Mouse (Mus musculus) megakaryocyte-erythroid progenitor cell, adult 5-6 weeks (primary cell): Measurements from ENCODE around the gene Snapc2. TPM values are rescaled to one million over a fixed set of nuclear protein-coding genes. Genes with fewer than 3 reads are reported as not detected.

ENCODE experiments used
- ATAC-seq: replicated peaks from 2 replicates; pipeline ENCODE4 v1.8.0; 2016; ENCODE audit warnings: mild to moderate bottlenecking, inconsistent platforms; ENCODE audit not compliant: severe bottlenecking, poor library complexity, low FRiP score, low TSS enrichment
- total RNA-seq, 2 experiments: library from RNA; stranded (forward) in 1 of 2; stranded (reverse) in 1 of 2; fragments of 200-1000, 215-1000 nt in 1 of 2; fragments of >200 nt in 1 of 2; fragmentation: Nextera tagmentation in 1 of 2; gene quantifications; 2 replicates each; pipeline ENCODE4 v1.2.3; 2014 to 2017

The Snapc2 gene
- total RNA-seq (2014; fragmentation: Nextera tagmentation) (15.4 and 23.7 TPM in 2 replicates), total RNA-seq (2017) (14.0 and 19.6 TPM in 2 replicates)

DNA sequence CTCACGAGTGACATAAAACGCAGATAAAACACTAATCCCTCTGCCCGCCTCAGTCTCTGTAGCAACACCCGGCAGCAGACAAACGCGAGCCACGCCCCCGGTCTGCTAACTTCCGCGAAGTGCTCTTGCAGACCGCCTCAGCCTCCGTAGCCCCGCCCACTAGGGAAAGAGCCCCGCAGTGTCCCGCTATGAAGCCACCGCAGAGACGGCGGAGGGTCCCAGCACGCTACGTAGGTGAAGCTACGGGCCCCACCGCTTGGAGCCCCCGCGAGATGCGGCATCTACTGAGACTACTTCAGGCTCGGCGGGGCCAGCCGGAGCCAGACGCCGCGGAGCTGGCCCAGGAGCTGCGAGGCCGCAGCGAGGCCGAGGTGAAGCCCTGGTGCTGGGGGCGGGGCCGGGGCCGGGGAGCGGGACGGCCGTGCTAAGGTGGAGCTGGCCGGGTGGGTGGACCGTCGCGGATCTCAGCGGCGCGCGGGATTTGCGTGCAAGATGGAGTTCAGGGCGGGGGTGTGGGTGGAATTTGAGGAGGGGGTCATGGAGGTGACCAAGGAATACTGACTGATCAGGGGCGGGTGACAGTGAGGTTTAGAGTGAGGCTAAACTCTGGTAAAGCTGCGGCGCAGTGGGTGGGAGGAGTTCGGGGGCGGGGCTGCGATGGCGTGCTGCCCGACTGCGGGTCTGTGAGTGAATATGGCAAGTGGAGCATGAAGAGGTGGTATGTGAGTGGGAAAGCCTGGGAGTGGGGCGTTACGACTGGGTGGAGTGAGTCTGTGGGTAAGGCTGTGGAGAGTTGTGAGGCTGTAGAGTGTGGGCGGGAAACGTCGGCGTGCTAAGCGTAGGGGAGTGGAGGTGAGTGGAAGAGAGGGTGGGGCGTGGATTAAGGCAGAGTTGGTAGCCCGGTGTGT lies at the start of gene Snapc2:
Gene Snapc2, plus strand, starts transcription at position 147 of the 908 bp plus-strand sequence.
- ATAC-seq, result peak; percentile 81

DNA sequence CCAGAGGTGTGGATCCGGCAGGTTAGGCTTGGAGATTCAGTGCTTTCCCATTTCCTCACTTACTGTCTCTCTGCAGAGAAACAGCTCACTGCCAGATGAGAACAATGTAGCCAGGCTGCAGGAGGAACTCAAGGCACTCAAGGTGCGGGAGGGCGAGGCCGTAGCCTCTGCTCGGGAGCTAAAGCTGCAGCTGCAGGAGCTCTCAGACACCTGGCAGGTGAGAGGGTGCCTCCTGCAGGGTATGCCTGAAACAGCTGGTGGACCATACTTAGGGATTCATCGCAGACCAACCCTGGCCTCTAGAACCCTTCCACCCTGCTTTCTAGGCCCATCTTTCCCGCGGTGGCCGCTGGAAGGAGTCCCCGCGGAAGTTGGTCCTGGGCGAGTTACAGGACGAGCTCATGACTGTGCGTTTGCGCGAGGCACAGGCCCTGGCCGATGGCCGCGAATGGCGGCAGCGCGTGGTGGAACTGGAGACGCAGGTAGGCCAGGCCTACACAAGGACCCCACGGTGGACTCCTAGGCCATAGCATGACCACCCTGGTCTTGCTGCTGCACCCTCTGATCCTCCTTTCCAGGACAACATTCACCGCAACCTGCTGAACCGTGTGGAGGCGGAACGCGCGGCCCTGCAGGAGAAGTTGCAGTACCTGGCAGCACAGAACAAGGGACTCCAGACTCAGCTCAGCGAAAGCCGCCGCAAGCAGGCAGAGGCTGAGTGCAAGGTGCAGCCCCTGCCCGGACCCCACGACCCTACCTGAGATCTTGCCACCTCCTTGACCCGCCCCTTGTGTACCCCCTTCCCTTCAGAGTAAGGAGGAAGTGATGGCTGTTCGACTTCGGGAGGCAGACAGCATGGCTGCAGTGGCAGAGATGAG lies 47.4 kb upstream of the Snapc2 start:
- no peak for ATAC-seq

- no peak for ATAC-seq
Measured at GRCm38 (mm10) chr8:4206182-4207015, 46.5 kb upstream of the Snapc2 start.

DNA sequence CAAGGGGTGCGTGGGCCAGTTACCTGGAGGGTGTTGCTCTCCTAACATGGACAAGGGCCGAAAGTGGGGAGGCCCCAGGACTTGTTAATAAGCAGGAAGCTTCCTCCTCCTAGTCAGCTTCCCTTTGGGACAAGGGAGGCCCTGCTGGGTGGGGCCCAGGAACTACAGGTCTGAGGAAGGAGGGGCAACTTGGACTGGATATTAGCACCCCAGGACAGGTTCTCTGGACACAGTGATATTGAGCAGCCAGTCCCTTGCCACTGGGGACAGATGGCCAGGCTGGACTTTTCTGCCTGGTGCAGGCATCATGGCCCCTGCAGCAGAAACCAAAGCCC lies 45.9 kb upstream of the Snapc2 start:
- no peak for ATAC-seq

- ATAC-seq, result no peak
Measured at GRCm38 (mm10) chr8:4211097-4211496, 41.8 kb upstream of the Snapc2 start.

GRCm38 (mm10) chr8:4212809-4213209 lies 40.1 kb upstream of the Snapc2 start:
- ATAC-seq, result 0 out of 2 replicates have a peak, but pooled peaks have one; percentile 17

GRCm38 (mm10) chr8:4213210-4214005 lies 39.5 kb upstream of the Snapc2 start:
- peak; percentile 54 for ATAC-seq

- peak; percentile 76 for ATAC-seq
Measured at GRCm38 (mm10) chr8:4214006-4214980, 38.6 kb upstream of the Snapc2 start.

GRCm38 (mm10) chr8:4216296-4216695 lies 36.6 kb upstream of the Snapc2 start:
- no peak for ATAC-seq

GRCm38 (mm10) chr8:4216791-4217621 lies 35.9 kb upstream of the Snapc2 start, which contains the start of gene Prr36:
Gene Prr36, minus strand, starts transcription at chr8:4217459.
- no peak for ATAC-seq

- ATAC-seq, result no peak
Measured at GRCm38 (mm10) chr8:4219617-4220016, 33.3 kb upstream of the Snapc2 start.

DNA sequence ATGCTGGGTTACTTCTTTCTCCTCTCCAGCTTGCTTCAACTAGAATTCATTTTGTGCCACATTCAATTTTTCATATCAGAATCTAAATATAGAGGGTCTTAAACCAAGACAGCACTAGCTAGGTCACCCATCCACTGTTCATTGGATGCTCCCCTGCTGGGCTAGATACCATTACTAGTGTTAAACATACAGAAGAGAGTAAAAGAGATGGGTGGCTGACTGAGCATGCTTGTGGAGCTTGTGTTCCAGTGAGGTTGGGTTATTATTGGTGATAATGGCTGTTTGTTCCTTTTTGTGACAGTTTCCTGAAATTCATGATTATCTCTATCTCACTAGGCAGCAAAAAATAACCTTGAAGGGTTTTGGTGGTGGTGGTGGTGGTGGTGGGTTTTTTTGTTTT lies 30.8 kb upstream of the Snapc2 start:
- ATAC-seq, result no peak

GRCm38 (mm10) chr8:4226323-4226722 lies 26.6 kb upstream of the Snapc2 start:
- ATAC-seq, result peak; percentile 16; the same call in 1 of the 2 replicates

GRCm38 (mm10) chr8:4226739-4227347 lies 26.0 kb upstream of the Snapc2 start, which contains the start of gene Lrrc8e:
Gene Lrrc8e, plus strand, starts transcription at chr8:4226827.
- ATAC-seq, result peak; percentile 65

GRCm38 (mm10) chr8:4227919-4228318 lies 25.0 kb upstream of the Snapc2 start:
- ATAC-seq, result no peak

DNA sequence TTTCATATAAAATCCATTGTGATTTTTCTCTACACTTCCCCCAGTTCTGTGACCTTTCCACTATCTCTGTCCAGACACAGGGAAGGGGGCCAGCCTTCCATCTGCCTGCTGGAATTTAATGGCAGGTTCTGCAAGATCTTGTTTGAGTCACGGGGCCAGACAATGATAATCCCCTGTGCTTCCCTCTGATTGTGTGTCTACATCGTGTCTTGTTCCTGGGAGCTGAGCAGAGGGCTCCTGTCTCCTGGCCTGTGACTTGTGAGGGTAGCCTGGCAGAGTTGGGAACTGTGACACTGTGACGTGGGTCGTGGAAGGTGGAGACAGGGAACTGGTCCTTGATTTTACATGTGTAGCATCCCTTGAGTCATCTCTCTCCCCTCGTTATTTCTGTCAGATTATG lies 23.1 kb upstream of the Snapc2 start:
- ATAC-seq, result no peak
